Mouse (Mus musculus) stomach, embryonic 16.5 days (tissue): Measurements from ENCODE around the gene Rfx7. TPM values are rescaled to one million over a fixed set of nuclear protein-coding genes. Genes with fewer than 3 reads are reported as not detected.
"Not testable (repeated sequence)": the region's sequence is repeated elsewhere in the genome, so short reads cannot be mapped to it uniquely, and the experiment has no call there.

Source experiments
- ATAC-seq: fragments of 200-750 bp; cut with Nextera tagmentation; 2 replicates; pipeline ENCODE4 v1.8.0; 2017; ENCODE audit warnings: moderate number of reproducible peaks, moderate TSS enrichment; ENCODE audit not compliant: insufficient read depth, low FRiP score
- H3K27ac ChIP-seq: fragments of 300-500 bp; sonication (generic); 2 replicates; pipeline ENCODE4 v1.5.1; 2014; ENCODE audit warnings: low read length
- H3K27me3 ChIP-seq: fragments of 300-500 bp; sonication (generic); 2 replicates; pipeline ENCODE4 v1.6.1; 2014; ENCODE audit warnings: low read length, control low read depth, mixed read lengths; ENCODE audit not compliant: control insufficient read depth, insufficient read depth
- H3K36me3 ChIP-seq: fragments of 300-500 bp; sonication (generic); 2 replicates; pipeline ENCODE4 v1.6.1; 2014; ENCODE audit warnings: low read length; ENCODE audit not compliant: control insufficient read depth, insufficient read depth
- H3K4me1 ChIP-seq: fragments of 300-500 bp; sonication (generic); 2 replicates; pipeline ENCODE4 v1.6.1; 2014; ENCODE audit warnings: low read length, control low read depth, mixed read lengths; ENCODE audit not compliant: control insufficient read depth, insufficient read depth
- H3K4me2 ChIP-seq: fragments of 300-500 bp; sonication (generic); 2 replicates; pipeline ENCODE4 v1.6.1; 2014; ENCODE audit warnings: low read depth, low read length, mixed read lengths
- H3K4me3 ChIP-seq: fragments of 300-500 bp; sonication (generic); replicated peaks from 2 replicates; pipeline ENCODE4 v1.5.1; 2014; ENCODE audit warnings: mild to moderate bottlenecking, low read length
- H3K9ac ChIP-seq: fragments of 300-500 bp; sonication (generic); 2 replicates; pipeline ENCODE4 v1.6.1; 2014; ENCODE audit warnings: low read length
- H3K9me3 ChIP-seq: fragments of 300-500 bp; sonication (generic); replicated peaks from 2 replicates; pipeline ENCODE4 v1.6.1; 2016; ENCODE audit warnings: low read length, control low read depth; ENCODE audit not compliant: control insufficient read depth
- WGBS: fragments of 180-500 bp; shearing (Covaris S2); extraction: QIAGEN DNeasy Blood & Tissue Kit; methylation state at CpG from one replicate; pipeline ENCODE4 v1.1.7; 2014; 5-methylcytosine and 5-hydroxymethylcytosine counted together
- polyA plus RNA-seq: library from polyadenylated mRNA; unstranded; fragments of >200 nt; fragmentation: Nextera tagmentation; extraction: Ambion mirVana; gene quantifications from 2 replicates; pipeline ENCODE4 v1.2.1, GENCODE M21; 2015

Rfx7 gene
- polyA plus RNA-seq, 1 experiment from 2014 or later: 8.8 TPM

DNA sequence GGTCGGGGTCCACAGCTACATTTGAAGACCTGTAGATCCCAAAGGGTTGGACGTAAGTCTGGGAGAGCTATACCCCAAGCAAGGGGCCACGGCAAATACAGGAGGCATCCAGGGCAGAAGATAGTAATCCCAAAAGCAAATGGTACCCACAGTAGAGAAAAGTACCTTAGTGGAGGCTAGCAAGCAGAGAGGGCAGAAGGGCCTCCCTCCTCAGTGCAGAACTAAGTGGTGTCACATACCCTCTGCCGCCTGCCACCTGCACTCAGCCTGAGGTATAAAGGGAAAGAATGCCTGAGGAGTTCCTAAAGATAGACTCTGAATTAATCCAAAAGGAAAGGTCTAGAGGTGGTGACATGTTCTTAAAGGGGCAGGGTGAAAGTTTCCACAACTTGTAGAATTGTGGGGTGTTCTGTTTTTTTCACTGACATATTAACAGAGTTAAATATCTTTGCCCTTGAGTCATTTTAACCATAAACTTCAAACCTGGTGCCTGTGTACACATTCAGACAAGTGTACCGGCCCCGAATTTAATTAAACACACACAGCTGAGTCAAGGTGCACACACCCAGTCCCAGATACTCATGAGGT is 109.1 kb downstream of the Rfx7 start:
- peak overlapping the region; percentile 61 for H3K4me2 ChIP-seq
- ATAC-seq: no peak
- H3K4me3 ChIP-seq: peak overlapping the region; percentile 28

DNA sequence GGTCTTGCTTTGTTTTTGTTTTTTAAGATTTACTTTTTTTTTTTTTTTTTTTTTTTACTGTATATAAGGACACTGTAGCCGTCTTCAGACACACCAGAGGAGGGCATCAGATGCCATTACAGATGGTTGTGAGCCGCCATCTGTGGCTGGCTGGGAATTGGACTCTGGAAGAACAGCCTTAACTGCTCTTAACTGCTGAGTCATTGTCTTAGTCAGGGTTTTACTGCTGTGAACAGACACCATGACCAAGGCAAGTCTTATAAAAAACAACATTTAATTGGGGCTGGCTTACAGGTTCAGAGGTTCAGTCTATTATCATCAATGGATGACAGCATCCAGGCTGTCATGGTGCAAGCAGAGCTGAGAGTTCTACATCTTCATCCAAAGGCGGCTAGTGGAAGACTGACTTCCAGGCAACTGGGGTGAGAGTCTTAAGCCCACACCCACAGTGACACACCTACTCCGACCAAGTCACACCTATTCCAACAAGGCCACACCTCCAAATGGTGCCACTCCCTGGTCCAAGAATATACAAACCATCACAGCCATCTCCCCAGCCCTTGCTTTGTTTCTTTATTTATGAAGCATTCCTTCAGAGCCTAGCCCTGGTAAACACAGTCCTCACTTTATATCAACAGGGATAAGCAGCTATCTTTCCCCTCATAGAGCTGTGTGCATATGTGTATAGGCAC is 110.9 kb downstream of the Rfx7 start:
- WGBS: 83% methylated on average over 4 of the region's 4 CpGs
- not testable (repeated sequence) for H3K4me3 ChIP-seq, H3K36me3 ChIP-seq, ATAC-seq, H3K27ac ChIP-seq, H3K9ac ChIP-seq, H3K9me3 ChIP-seq, H3K27me3 ChIP-seq, H3K4me2 ChIP-seq
- peaks cover 26% of the 10 kb centered on the region for H3K4me1 ChIP-seq

More for the DNA sequence above, 109.1 kb downstream of the Rfx7 start:
- no peaks in the 10 kb centered on the region for H3K36me3 ChIP-seq
- H3K27me3 ChIP-seq: no peaks in the 10 kb centered on the region
- H3K27ac ChIP-seq: peak overlapping the region; percentile 100
- peak overlapping the region; percentile 77 for H3K9ac ChIP-seq
- 52% methylated on average over 6 of the region's 6 CpGs for WGBS
- H3K9me3 ChIP-seq: no peaks in the 10 kb centered on the region
- peaks cover 26% of the 10 kb centered on the region for H3K4me1 ChIP-seq

DNA sequence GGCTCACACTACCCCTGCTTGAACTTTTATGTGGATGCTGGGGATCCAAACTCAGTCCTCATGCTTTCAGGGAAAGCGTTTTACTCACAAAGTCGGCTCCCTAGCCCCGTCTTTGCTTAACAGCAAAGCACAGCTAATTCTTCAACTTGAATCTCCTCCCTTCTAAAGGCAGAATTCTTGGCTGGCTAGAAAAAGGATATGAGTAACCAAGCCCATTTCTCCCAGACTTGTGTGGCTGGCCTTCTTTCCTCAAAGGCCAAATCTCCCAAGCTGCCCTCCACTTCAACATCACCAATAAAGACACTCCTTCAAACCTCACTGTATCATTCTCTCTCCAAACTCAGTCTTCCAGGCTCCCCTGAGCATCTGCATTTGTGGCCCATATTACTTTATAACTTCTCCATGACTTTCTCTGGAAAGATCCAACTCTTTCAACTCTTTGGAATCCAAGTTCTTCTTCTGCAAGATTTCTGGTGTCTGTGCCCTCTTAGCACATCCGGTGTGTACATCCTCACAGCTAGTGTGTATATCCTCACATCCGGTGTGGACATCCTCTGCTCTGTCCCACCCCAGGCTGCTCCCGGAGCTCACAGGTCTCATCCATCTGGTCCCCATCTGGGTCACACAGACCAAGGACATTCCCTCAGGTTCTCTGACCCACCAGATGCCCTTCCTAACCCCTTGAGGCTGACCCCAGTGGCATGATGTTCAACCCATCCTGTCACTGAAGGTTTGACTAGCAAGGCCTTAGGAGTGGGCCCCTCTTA is 111.8 kb downstream of the Rfx7 start:
- Histone ChIP-seq H3K27me3 (no peaks in the 10 kb centered on the region), H3K27ac (peak overlapping the region; percentile 26)
- ATAC-seq: no peak

DNA sequence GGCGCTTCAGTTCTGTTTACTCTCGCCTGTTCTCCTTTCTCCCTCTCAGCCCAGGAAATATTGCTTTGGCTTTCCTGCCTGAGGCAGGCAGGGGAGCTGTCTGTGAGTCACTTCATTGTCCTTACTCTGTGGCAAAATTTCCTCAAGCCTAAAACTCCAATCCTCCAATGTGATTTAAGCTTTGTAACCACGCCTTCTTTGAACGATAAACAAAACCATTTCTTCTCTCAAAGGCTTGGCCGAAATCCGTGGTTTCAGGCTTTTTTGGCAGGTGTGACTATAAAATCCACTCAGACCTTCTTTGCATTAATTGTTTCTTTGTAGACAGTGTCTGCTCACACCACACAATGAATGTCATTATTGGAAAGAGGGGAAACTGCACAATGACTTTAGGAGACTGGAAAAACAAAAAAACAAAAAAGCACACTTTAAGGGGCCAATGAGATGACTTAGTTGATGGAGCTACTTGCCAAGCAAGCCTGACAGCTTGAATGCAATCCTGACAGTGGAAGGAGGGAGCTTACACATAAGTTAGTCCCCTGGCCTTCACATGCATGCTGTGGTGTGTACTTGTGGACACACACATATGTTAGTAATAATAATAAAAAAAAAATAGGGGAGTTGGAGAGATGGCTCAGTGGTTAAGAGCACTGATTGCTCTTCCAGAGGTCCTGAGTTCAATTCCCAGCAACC is 112.5 kb downstream of the Rfx7 start:
- 24% methylated on average over 6 of the region's 6 CpGs for WGBS
- Histone ChIP-seq H3K4me2 (no peak overlapping the region), H3K4me1 (peaks cover 22% of the 10 kb centered on the region), H3K27ac (peak overlapping the region; percentile 26), H3K9ac (no peak overlapping the region), H3K9me3 (no peaks in the 10 kb centered on the region), H3K4me3 (no peak overlapping the region), H3K36me3 (no peaks in the 10 kb centered on the region), H3K27me3 (no peaks in the 10 kb centered on the region)
- no peak for ATAC-seq

More for the DNA sequence above, 111.8 kb downstream of the Rfx7 start:
- Histone ChIP-seq H3K4me2 (no peak overlapping the region), H3K9ac (no peak overlapping the region), H3K9me3 (no peaks in the 10 kb centered on the region), H3K4me3 (no peak overlapping the region), H3K4me1 (peaks cover 26% of the 10 kb centered on the region), H3K36me3 (no peaks in the 10 kb centered on the region)
- WGBS: 63% methylated on average over 6 of the region's 6 CpGs

DNA sequence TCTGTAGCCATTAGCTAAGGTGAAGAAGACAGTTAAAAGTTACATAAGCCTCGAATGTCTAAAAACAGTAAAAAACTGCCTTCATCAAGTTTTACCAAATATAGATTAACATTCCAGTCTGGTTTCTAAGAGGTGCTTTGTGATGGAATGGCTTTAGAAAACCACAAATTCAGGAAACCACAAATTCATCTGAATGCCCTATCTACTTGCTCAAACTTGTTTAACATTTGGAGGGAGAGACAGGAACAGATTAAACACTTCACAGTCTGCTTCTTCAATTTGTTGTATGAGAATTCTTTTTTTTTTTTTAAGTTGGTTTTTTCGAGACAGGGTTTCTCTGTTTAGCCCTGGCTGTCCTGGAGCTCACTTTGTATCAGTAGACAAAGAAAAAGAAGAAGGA is 117.7 kb downstream of the Rfx7 start:
- no peak overlapping the region for H3K4me2 ChIP-seq
- peaks cover 10% of the 10 kb centered on the region; the same call in 1 of the 2 replicates for H3K4me1 ChIP-seq
- H3K4me3 ChIP-seq: no peak overlapping the region
- no peak overlapping the region for H3K27ac ChIP-seq
- no peak overlapping the region for H3K9ac ChIP-seq
- no peaks in the 10 kb centered on the region for H3K9me3 ChIP-seq
- no peaks in the 10 kb centered on the region for H3K36me3 ChIP-seq
- no peaks in the 10 kb centered on the region for H3K27me3 ChIP-seq
- ATAC-seq: no peak
- 35% methylated on average over 2 of the region's 2 CpGs for WGBS

DNA sequence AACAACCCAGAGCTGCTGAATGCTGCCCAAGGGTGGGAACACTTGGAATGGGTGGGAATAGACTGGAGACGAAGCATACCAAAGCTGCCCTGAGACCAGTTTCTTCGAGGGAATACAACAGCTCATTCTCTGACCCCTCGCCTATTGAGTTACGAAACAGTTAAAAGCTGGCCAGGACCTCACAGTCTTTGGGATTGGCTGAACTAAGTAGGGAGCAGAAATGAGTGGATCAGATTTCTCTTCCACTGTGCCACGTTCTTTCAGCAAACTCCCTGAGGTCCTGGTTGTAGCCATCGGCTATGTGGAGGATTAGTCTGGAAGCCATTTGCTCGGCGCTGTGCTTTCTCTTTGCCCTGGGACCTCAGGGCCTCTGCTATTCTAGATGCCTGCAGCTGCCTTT is 120.9 kb downstream of the Rfx7 start:
- peak overlapping the region; percentile 41 for H3K4me2 ChIP-seq
- 0 out of 2 replicates have a peak overlapping the region, but pooled peaks have one; percentile 4 for H3K4me3 ChIP-seq
- no peaks in the 10 kb centered on the region for H3K27me3 ChIP-seq
- H3K27ac ChIP-seq: peak overlapping the region; percentile 90
- H3K36me3 ChIP-seq: no peaks in the 10 kb centered on the region
- 18% methylated on average over 8 of the region's 8 CpGs for WGBS
- peak; percentile 77 for ATAC-seq
- H3K4me1 ChIP-seq: peaks cover 16% of the 10 kb centered on the region
- H3K9ac ChIP-seq: no peak overlapping the region
- H3K9me3 ChIP-seq: no peaks in the 10 kb centered on the region

DNA sequence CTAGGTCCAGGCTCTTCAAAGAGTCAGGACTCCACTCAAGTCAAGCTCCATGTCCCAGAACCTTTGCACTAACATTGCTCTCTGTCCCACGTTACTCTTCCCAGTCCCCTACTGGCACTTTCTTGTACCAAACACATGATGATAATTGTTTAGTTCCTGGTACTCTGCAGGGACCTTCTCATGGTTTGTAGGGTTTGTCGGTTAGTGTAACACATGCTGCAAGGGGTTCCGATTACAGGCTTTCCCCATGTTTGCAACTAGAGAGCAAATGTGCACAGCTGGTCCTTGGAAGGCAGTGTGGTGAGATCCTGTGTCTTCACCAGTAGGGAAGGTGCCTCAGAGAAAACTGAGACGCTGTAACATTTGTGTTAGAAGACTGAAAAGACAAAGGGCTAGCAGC is 121.5 kb downstream of the Rfx7 start:
- H3K27me3 ChIP-seq: no peaks in the 10 kb centered on the region
- H3K4me3 ChIP-seq: no peak overlapping the region
- WGBS: 32% methylated on average over 4 of the region's 4 CpGs
- H3K4me2 ChIP-seq: peak overlapping the region; percentile 41
- peak; percentile 37 for ATAC-seq
- H3K9me3 ChIP-seq: no peaks in the 10 kb centered on the region
- H3K36me3 ChIP-seq: no peaks in the 10 kb centered on the region
- peak overlapping the region; percentile 90 for H3K27ac ChIP-seq
- peaks cover 16% of the 10 kb centered on the region for H3K4me1 ChIP-seq
- no peak overlapping the region; the same call in 1 of the 2 replicates for H3K9ac ChIP-seq

DNA sequence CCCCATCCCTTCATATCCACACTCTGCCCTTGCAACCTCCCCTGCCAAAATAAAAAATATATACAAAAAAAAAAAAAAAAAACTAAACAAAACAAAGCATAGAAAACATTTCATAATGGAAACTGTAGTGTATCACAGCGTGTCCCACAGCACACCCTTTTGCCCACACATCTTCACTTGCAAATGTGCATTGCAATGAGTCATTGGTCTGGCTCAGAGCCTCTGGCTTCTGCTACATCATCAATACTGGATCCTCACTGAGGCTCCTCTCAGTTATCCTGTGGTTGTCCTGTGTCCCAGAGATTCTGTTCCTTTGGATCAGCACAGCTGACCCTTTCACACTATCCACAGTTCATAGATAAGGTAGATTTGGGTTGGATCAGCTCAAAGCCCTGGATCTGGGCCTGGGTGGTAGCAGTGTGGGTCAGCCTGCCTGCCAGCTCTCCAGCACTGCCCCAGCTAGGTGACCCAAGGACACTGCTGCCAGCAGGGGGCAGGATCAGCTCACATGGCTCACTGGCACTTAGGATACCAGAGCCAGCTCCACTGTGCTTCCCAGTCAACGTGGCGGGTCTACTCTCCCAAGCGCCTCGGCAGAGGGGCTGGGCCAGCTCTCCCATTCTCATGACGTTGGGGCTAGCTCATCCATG is 122.7 kb downstream of the Rfx7 start:
- H3K27ac ChIP-seq: no peak overlapping the region
- no peaks in the 10 kb centered on the region for H3K27me3 ChIP-seq
- H3K9me3 ChIP-seq: no peaks in the 10 kb centered on the region
- H3K4me1 ChIP-seq: peaks cover 16% of the 10 kb centered on the region
- H3K4me3 ChIP-seq: no peak overlapping the region
- no peak overlapping the region for H3K9ac ChIP-seq
- 63% methylated on average over 6 of the region's 6 CpGs for WGBS
- H3K4me2 ChIP-seq: no peak overlapping the region
- H3K36me3 ChIP-seq: no peaks in the 10 kb centered on the region
- ATAC-seq: peak; percentile 51; the same call in 1 of the 2 replicates
